Mouse (Mus musculus) liver, postnatal 0 days (tissue): ENCODE results near the gene Rasgef1b. TPM values are rescaled to one million over a fixed set of nuclear protein-coding genes. Genes with fewer than 3 reads are reported as not detected.

ENCODE experiments used
- ATAC-seq: fragments of 200-750 bp; cut with Nextera tagmentation; 2 replicates; pipeline ENCODE4 v1.8.0; 2017; ENCODE audit warnings: mild to moderate bottlenecking, moderate library complexity
- DNase-seq: peaks from one replicate; pipeline ENCODE4 v3.0.0-alpha.2; 2016
- H3K27ac ChIP-seq: fragments of 300-500 bp; sonication (generic); 2 replicates; pipeline ENCODE4 v1.5.1; 2014; ENCODE audit warnings: antibody characterized with exemption, moderate library complexity, mild to moderate bottlenecking, low read depth
- H3K27me3 ChIP-seq: fragments of 300-500 bp; sonication (generic); 2 replicates; pipeline ENCODE4 v1.6.1; 2014; ENCODE audit warnings: low read length, control low read depth, mixed read lengths; ENCODE audit not compliant: insufficient read depth
- H3K36me3 ChIP-seq: fragments of 300-500 bp; sonication (generic); replicated peaks from 2 replicates; pipeline ENCODE4 v1.6.1; 2014; ENCODE audit warnings: mild to moderate bottlenecking, control low read depth, low read length, moderate library complexity, mixed read lengths; ENCODE audit not compliant: insufficient read depth
- H3K4me1 ChIP-seq: fragments of 300-500 bp; sonication (generic); 2 replicates; pipeline ENCODE4 v1.6.1; 2014; ENCODE audit warnings: antibody characterized with exemption, mild to moderate bottlenecking, control low read depth; ENCODE audit not compliant: insufficient read depth
- H3K4me2 ChIP-seq: fragments of 300-500 bp; sonication (generic); 2 replicates; pipeline ENCODE4 v1.6.1; 2014; ENCODE audit warnings: low read depth, mild to moderate bottlenecking, low read length, moderate library complexity, mixed read lengths
- H3K4me3 ChIP-seq: fragments of 300-500 bp; sonication (generic); 2 replicates; pipeline ENCODE4 v1.5.1; 2014; ENCODE audit warnings: low read depth, low read length
- H3K9ac ChIP-seq: fragments of 300-500 bp; sonication (generic); replicated peaks from 2 replicates; pipeline ENCODE4 v1.6.1; 2014; ENCODE audit warnings: mild to moderate bottlenecking, moderate library complexity
- H3K9me3 ChIP-seq: fragments of 300-500 bp; sonication (generic); 2 replicates; pipeline ENCODE4 v1.6.1; 2016; ENCODE audit warnings: mild to moderate bottlenecking, control low read depth, low read length, mixed read lengths
- CTCF ChIP-seq: sonication (generic); IDR thresholded peaks from 2 replicates; pipeline ENCODE4 v1.5.1; 2016; ENCODE audit warnings: antibody characterized with exemption, low read depth
- EP300 ChIP-seq: IDR thresholded peaks from 2 replicates; pipeline ENCODE4 v1.6.1; 2016; ENCODE audit warnings: antibody characterized with exemption, low read depth, mild to moderate bottlenecking
- WGBS: fragments of 180-500 bp; shearing (Covaris S2); extraction: QIAGEN DNeasy Blood & Tissue Kit; methylation state at CpG from one replicate; pipeline ENCODE4 v1.1.7; 2014; ENCODE audit not compliant: insufficient replicate concordance; 5-methylcytosine and 5-hydroxymethylcytosine counted together
- polyA plus RNA-seq: library from polyadenylated mRNA; unstranded; fragments of >200 nt; fragmentation: Nextera tagmentation; extraction: Ambion mirVana; gene quantifications from 2 replicates; pipeline ENCODE4 v1.2.1, GENCODE M21; 2015

Gene Rasgef1b
- polyA plus RNA-seq, 1 experiment from 2014 or later: 11.8 TPM

- ATAC-seq: no peak
- Histone ChIP-seq H3K27ac (no peak overlapping the region), H3K9me3 (no peaks in the 10 kb centered on the region), H3K4me2 (no peak overlapping the region), H3K4me1 (no peaks in the 10 kb centered on the region), H3K27me3 (no peaks in the 10 kb centered on the region), H3K4me3 (no peak overlapping the region), H3K9ac (no peak overlapping the region), H3K36me3 (no peaks in the 10 kb centered on the region)
- no peak for TF ChIP-seq CTCF
- TF ChIP-seq EP300: no peak
- DNase-seq: no peak
- WGBS: 35% methylated on average over 5 of the region's 5 CpGs
These were observed 146.8 kb downstream of the Rasgef1b start for GRCm38 (mm10) chr5:99582055-99582454.

GRCm38 (mm10) chr5:99578692-99579091, 150.2 kb downstream of the Rasgef1b start:
- no peaks in the 10 kb centered on the region for H3K4me1 ChIP-seq
- TF ChIP-seq EP300 (no peak), CTCF (peak; percentile 85)
- peak; percentile 71 for ATAC-seq
- H3K36me3 ChIP-seq: no peaks in the 10 kb centered on the region
- 6% methylated on average over 4 of the region's 4 CpGs for WGBS
- H3K4me3 ChIP-seq: no peak overlapping the region
- DNase-seq: peak; percentile 56
- H3K27me3 ChIP-seq: no peaks in the 10 kb centered on the region
- no peak overlapping the region for H3K4me2 ChIP-seq
- no peak overlapping the region for H3K27ac ChIP-seq
- no peak overlapping the region for H3K9ac ChIP-seq
- H3K9me3 ChIP-seq: no peaks in the 10 kb centered on the region

GRCm38 (mm10) chr5:99575897-99576296, 153.0 kb downstream of the Rasgef1b start:
- Histone ChIP-seq H3K4me1 (no peaks in the 10 kb centered on the region), H3K4me3 (no peak overlapping the region), H3K9me3 (no peaks in the 10 kb centered on the region), H3K27me3 (no peaks in the 10 kb centered on the region), H3K36me3 (no peaks in the 10 kb centered on the region), H3K9ac (no peak overlapping the region), H3K4me2 (no peak overlapping the region), H3K27ac (no peak overlapping the region)
- no peak for ATAC-seq
- 66% methylated on average over 8 of the region's 8 CpGs for WGBS
- no peak for DNase-seq
- TF ChIP-seq EP300: no peak
- no peak for TF ChIP-seq CTCF

- H3K27ac ChIP-seq: no peak overlapping the region
- H3K27me3 ChIP-seq: no peaks in the 10 kb centered on the region
- no peaks in the 10 kb centered on the region for H3K36me3 ChIP-seq
- ATAC-seq: no peak
- H3K9ac ChIP-seq: no peak overlapping the region
- TF ChIP-seq CTCF (no peak), EP300 (no peak)
- H3K9me3 ChIP-seq: no peaks in the 10 kb centered on the region
- DNase-seq: no peak
- no peak overlapping the region for H3K4me3 ChIP-seq
- no peak overlapping the region for H3K4me2 ChIP-seq
- H3K4me1 ChIP-seq: no peaks in the 10 kb centered on the region
- 75% methylated on average over 8 of the region's 8 CpGs for WGBS
These were observed 164.2 kb downstream of the Rasgef1b start for GRCm38 (mm10) chr5:99564501-99565323.

- no peak overlapping the region for H3K9ac ChIP-seq
- ATAC-seq: no peak
- no peaks in the 10 kb centered on the region for H3K27me3 ChIP-seq
- H3K9me3 ChIP-seq: no peaks in the 10 kb centered on the region
- WGBS: 54% methylated on average over 6 of the region's 6 CpGs
- no peak for DNase-seq
- H3K4me3 ChIP-seq: no peak overlapping the region
- no peak overlapping the region for H3K27ac ChIP-seq
- no peak overlapping the region for H3K4me2 ChIP-seq
- 0 out of 2 replicates have a peak, but pooled peaks have one; percentile 16 for TF ChIP-seq EP300
- no peak for TF ChIP-seq CTCF
- no peaks in the 10 kb centered on the region for H3K36me3 ChIP-seq
- H3K4me1 ChIP-seq: no peaks in the 10 kb centered on the region
These were observed 166.8 kb downstream of the Rasgef1b start for GRCm38 (mm10) chr5:99562096-99562495.

- H3K4me2 ChIP-seq: no peak overlapping the region
- no peaks in the 10 kb centered on the region for H3K27me3 ChIP-seq
- H3K27ac ChIP-seq: no peak overlapping the region
- ATAC-seq: no peak
- no peaks in the 10 kb centered on the region for H3K4me1 ChIP-seq
- DNase-seq: no peak
- WGBS: 41% methylated on average over 3 of the region's 3 CpGs
- TF ChIP-seq EP300 (no peak), CTCF (no peak)
- H3K9ac ChIP-seq: no peak overlapping the region
- H3K36me3 ChIP-seq: no peaks in the 10 kb centered on the region
- no peak overlapping the region for H3K4me3 ChIP-seq
- H3K9me3 ChIP-seq: no peaks in the 10 kb centered on the region
These were observed 169.1 kb downstream of the Rasgef1b start for GRCm38 (mm10) chr5:99559814-99560213.
